Comparison of ENCODE assay signal across 9 mouse cellular contexts in genomic region chr6:21534820-21535219, GRCm38 (mm10).
DNase-seq lines count a peak whose midpoint lies in the region; ATAC-seq and TF ChIP-seq lines count a peak whose summit lies in the region.
"Had no signal": no experiment of that assay in that cellular context is flagged by ENCODE, and none has a peak within 500 bp of the region (broad histone marks: within the 10 kb centered on the region; RNA-seq: fewer than 3 reads in every experiment).

No protein-coding gene starts in this region.

- TF ChIP-seq POLR2A in cerebellum, adult 2 months (IDR thresholded peaks at IDR 0.05; ENCODE audit: borderline replicate concordance, insufficient read depth, low read length), result no peak

- no peaks in the 10 kb centered on the region for H3K27me3 ChIP-seq in cerebellum, adult 2 months (ENCODE audit: control insufficient read depth, insufficient read depth, low read length)
- H3K27me3 ChIP-seq in kidney, embryonic 15.5 days, result no peaks in the 10 kb centered on the region
- H3K27me3 ChIP-seq: hindbrain, embryonic 15.5 days had no signal

- 13% methylated on average over 1 of the region's 1 CpGs for WGBS in cerebellum, adult 2 months
- WGBS in kidney, embryonic 15.5 days, result 31% methylated on average over 1 of the region's 1 CpGs

- H3K36me3 ChIP-seq in ES-E14 (ENCODE audit: control insufficient read depth, insufficient read depth, low read length, poor library complexity, severe bottlenecking), result no peaks in the 10 kb centered on the region
- H3K36me3 ChIP-seq in kidney, embryonic 15.5 days, result no peaks in the 10 kb centered on the region
- H3K36me3 ChIP-seq: hindbrain, embryonic 15.5 days had no signal

- H3K4me3 ChIP-seq in ES-E14 (ENCODE audit: insufficient read depth in 1 of 2, low read depth in 1 of 2, low read length in 2 of 2, poor library complexity in 1 of 2, severe bottlenecking in 1 of 2), result no peak overlapping the region
- no peak overlapping the region for H3K4me3 ChIP-seq in cerebellum, adult 2 months (replicated peaks; ENCODE audit: insufficient read depth, low read depth, low read length)
- no peak overlapping the region for H3K4me3 ChIP-seq in kidney, embryonic 15.5 days (replicated peaks)
- H3K4me3 ChIP-seq: hindbrain, embryonic 15.5 days had no signal

- peak; percentile 21 for DNase-seq in kidney, adult 9 months
- DNase-seq in kidney, adult 11 months, result no peak
- peak; percentile 1 for DNase-seq in ES-E14 (ENCODE audit: low read depth, low spot score)
- peak; percentile 29 to 53 for DNase-seq in cerebellum, adult 2 months
- DNase-seq in thymus, postnatal 10 days (ENCODE audit: low spot score in 2 of 2), result no peak
- no peak for DNase-seq in urinary bladder, postnatal 36 days (ENCODE audit: low spot score in 2 of 2)
- DNase-seq in urinary bladder, adult 2 months (ENCODE audit: low spot score), result no peak

- peak; percentile 67; the same call in 1 of the 2 replicates for TF ChIP-seq CTCF in cerebellum, adult 2 months (IDR thresholded peaks at IDR 0.05; ENCODE audit: borderline replicate concordance, insufficient read depth, low read depth, low read length)

- 0 out of 2 replicates have a peak, but pooled peaks have one; percentile 33 for ATAC-seq in kidney, embryonic 15.5 days (replicated peaks; ENCODE audit: low FRiP score)

- no peak overlapping the region for H3K27ac ChIP-seq in ES-E14 (ENCODE audit: insufficient read depth, low read depth, low read length, poor library complexity, severe bottlenecking)
- no peak overlapping the region for H3K27ac ChIP-seq in cerebellum, adult 2 months (ENCODE audit: insufficient read depth, low read length)
- no peak overlapping the region for H3K27ac ChIP-seq in kidney, embryonic 15.5 days
- H3K27ac ChIP-seq: hindbrain, embryonic 15.5 days had no signal

- no peaks in the 10 kb centered on the region for H3K4me1 ChIP-seq in ES-E14 (ENCODE audit: control insufficient read depth in 2 of 2, insufficient read depth in 2 of 2, low read length in 2 of 2, poor library complexity in 1 of 2)
- no peaks in the 10 kb centered on the region; the same call in 1 of the 2 replicates for H3K4me1 ChIP-seq in cerebellum, adult 2 months (ENCODE audit: control insufficient read depth, insufficient read depth, low read length)
- H3K4me1 ChIP-seq in kidney, embryonic 15.5 days, result no peaks in the 10 kb centered on the region
- H3K4me1 ChIP-seq: hindbrain, embryonic 15.5 days had no signal

- H3K9me3 ChIP-seq in ES-E14 (ENCODE audit: control insufficient read depth, insufficient read depth, low read depth, low read length), result no peaks in the 10 kb centered on the region
- H3K9me3 ChIP-seq in kidney, embryonic 15.5 days (replicated peaks), result no peaks in the 10 kb centered on the region
- H3K9me3 ChIP-seq: hindbrain, embryonic 15.5 days had no signal

- in situ Hi-C loops in ES-E14 (cut with MboI; ENCODE audit: low sequenced_read_pairs in 2 of 2, unreplicated experiment in 2 of 2), result no loop called here

- H3K9ac ChIP-seq in ES-E14 (ENCODE audit: insufficient read depth, low read depth, low read length, poor library complexity, severe bottlenecking), result no peak overlapping the region
- H3K9ac ChIP-seq in kidney, embryonic 15.5 days, result no peak overlapping the region
- H3K9ac ChIP-seq: hindbrain, embryonic 15.5 days had no signal

- no peak overlapping the region for H3K4me2 ChIP-seq in kidney, embryonic 15.5 days
- H3K4me2 ChIP-seq: hindbrain, embryonic 15.5 days had no signal

TF ChIP-seq in ES-E14, 5 proteins besides CTCF, POLR2A, EP300 and RAD21:
- no peak for TF ChIP-seq ZNF384 (IDR thresholded peaks at IDR 0.05; ENCODE audit: low read depth, low read length)
- TF ChIP-seq HCFC1 (IDR thresholded peaks at IDR 0.05; ENCODE audit: borderline replicate concordance, insufficient read depth, low read length), result no peak
- TF ChIP-seq MAFK (IDR thresholded peaks at IDR 0.05; ENCODE audit: insufficient read depth, low read depth, low read length), result no peak
- peak; percentile 22; the same call in 1 of the 2 replicates for TF ChIP-seq ZC3H11A (IDR thresholded peaks at IDR 0.05; ENCODE audit: borderline replicate concordance, low read depth, low read length)
- no peak for TF ChIP-seq CHD2 (IDR thresholded peaks at IDR 0.05; ENCODE audit: low read depth, low read length)

Comparison
In these comparisons a context has a peak if more than half of its experiments do, and no peak if none do; other contexts are left out.
1. DNase-seq: peak in kidney, adult 9 months (single experiment), ES-E14 (single experiment) and cerebellum, adult 2 months (2 of 2); none in kidney, adult 11 months (single experiment), thymus, postnatal 10 days (0 of 2), urinary bladder, postnatal 36 days (0 of 2) and urinary bladder, adult 2 months (single experiment).